Mouse (Mus musculus) thymus, adult 2 months (tissue): Measurements from ENCODE around the gene Sult1d1. TPM values are rescaled to one million over a fixed set of nuclear protein-coding genes. Genes with fewer than 3 reads are reported as not detected.

ENCODE experiments used
- DNase-seq: peaks from one replicate; pipeline ENCODE4 v3.0.0; 2021
- H3K27ac ChIP-seq: fragments of 200-500 bp; 2 replicates; pipeline ENCODE4 v1.5.1; 2012; ENCODE audit warnings: low read length, control low read depth; ENCODE audit not compliant: control insufficient read depth, insufficient read depth
- H3K27me3 ChIP-seq: fragments of 200-500 bp; 2 replicates; pipeline ENCODE4 v1.6.1; 2012; ENCODE audit warnings: mild to moderate bottlenecking, low read length, moderate library complexity, mixed read lengths; ENCODE audit not compliant: control insufficient read depth, insufficient read depth
- H3K36me3 ChIP-seq: fragments of 200-500 bp; 2 replicates; pipeline ENCODE4 v1.6.1; 2012; ENCODE audit warnings: mild to moderate bottlenecking, low read length, moderate library complexity; ENCODE audit not compliant: control insufficient read depth, insufficient read depth
- H3K4me1 ChIP-seq: fragments of 200-500 bp; replicated peaks from 2 replicates; pipeline ENCODE4 v1.6.1; 2012; ENCODE audit warnings: low read length; ENCODE audit not compliant: control insufficient read depth, insufficient read depth
- H3K4me3 ChIP-seq: fragments of 200-500 bp; 2 replicates; pipeline ENCODE4 v1.5.1; 2012; ENCODE audit warnings: mild to moderate bottlenecking, low read length, control low read depth, moderate library complexity; ENCODE audit not compliant: control insufficient read depth, insufficient read depth
- CTCF ChIP-seq: fragments of 200-500 bp; IDR thresholded peaks from 2 replicates; pipeline ENCODE4 v1.5.1; 2012; ENCODE audit warnings: mild to moderate bottlenecking, control low read depth, low read length, moderate library complexity, borderline replicate concordance; ENCODE audit not compliant: control insufficient read depth, poor library complexity, insufficient read depth; ENCODE audit errors: extremely low read depth
- POLR2A ChIP-seq: fragments of 200-500 bp; IDR thresholded peaks from 2 replicates; pipeline ENCODE4 v1.6.1; 2012; ENCODE audit warnings: mild to moderate bottlenecking, low read length, control low read depth, moderate library complexity; ENCODE audit not compliant: control insufficient read depth, poor library complexity, insufficient read depth; ENCODE audit errors: extremely low read depth
- WGBS: fragments of 180-500 bp; shearing (Covaris S2); methylation state at CpG from one replicate; pipeline ENCODE4 v1.1.7; 2018; 5-methylcytosine and 5-hydroxymethylcytosine counted together
- polyA plus RNA-seq: library from polyadenylated mRNA; depleted of rRNA; stranded (reverse); fragments of >200 nt; gene quantifications from 2 replicates; pipeline ENCODE4 v1.2.3, GENCODE M21; 2012

The Sult1d1 gene
- polyA plus RNA-seq, 1 experiment: 0.04 TPM

GRCm38 (mm10) chr5:87580389-87580788, 11.6 kb upstream of the Sult1d1 start:
- Histone ChIP-seq H3K4me3 (no peak overlapping the region), H3K4me1 (no peaks in the 10 kb centered on the region), H3K36me3 (no peaks in the 10 kb centered on the region), H3K27ac (no peak overlapping the region), H3K27me3 (no peaks in the 10 kb centered on the region)
- no peak for TF ChIP-seq CTCF
- TF ChIP-seq POLR2A: no peak
- 70% methylated on average over 1 of the region's 1 CpGs for WGBS
- DNase-seq: no peak

- Histone ChIP-seq H3K27ac (no peak overlapping the region), H3K4me1 (no peaks in the 10 kb centered on the region), H3K4me3 (no peak overlapping the region), H3K27me3 (no peaks in the 10 kb centered on the region), H3K36me3 (no peaks in the 10 kb centered on the region)
- WGBS: 90% methylated on average over 1 of the region's 1 CpGs
- no peak for TF ChIP-seq POLR2A
- no peak for TF ChIP-seq CTCF
- DNase-seq: no peak
Observed at GRCm38 (mm10) chr5:87574174-87574573, 5.3 kb upstream of the Sult1d1 start.

DNA sequence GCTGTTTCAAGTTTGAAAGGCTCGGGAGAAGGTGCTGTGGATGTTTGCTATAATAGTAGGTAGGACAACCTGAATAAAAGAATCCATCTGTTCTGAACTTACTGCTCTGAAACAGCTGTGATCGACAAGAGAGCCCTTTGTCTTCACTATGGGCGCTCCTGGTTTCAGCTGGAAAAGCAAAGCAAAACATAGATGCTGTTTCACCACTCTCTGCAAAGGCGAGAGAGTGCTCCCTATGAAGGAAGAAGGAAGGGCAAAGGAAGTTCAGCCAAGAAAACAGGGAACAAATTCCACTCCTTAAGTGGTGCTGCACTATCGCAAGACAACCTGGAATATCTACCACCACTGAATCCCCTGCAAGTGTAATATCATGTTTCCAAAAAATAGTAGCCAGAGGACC, 4.7 kb upstream of the Sult1d1 start:
- Histone ChIP-seq H3K4me1 (no peaks in the 10 kb centered on the region), H3K27me3 (no peaks in the 10 kb centered on the region), H3K36me3 (no peaks in the 10 kb centered on the region), H3K27ac (no peak overlapping the region), H3K4me3 (no peak overlapping the region)
- WGBS: 87% methylated on average over 5 of the region's 5 CpGs
- TF ChIP-seq CTCF (no peak), POLR2A (no peak)
- DNase-seq: no peak

GRCm38 (mm10) chr5:87572781-87573180, 4.0 kb upstream of the Sult1d1 start:
- no peaks in the 10 kb centered on the region for H3K27me3 ChIP-seq
- no peaks in the 10 kb centered on the region for H3K36me3 ChIP-seq
- no peaks in the 10 kb centered on the region for H3K4me1 ChIP-seq
- 91% methylated on average over 6 of the region's 6 CpGs for WGBS
- no peak for DNase-seq
- TF ChIP-seq POLR2A: no peak
- no peak for TF ChIP-seq CTCF
- no peak overlapping the region for H3K4me3 ChIP-seq
- H3K27ac ChIP-seq: no peak overlapping the region

GRCm38 (mm10) chr5:87567306-87567705, 1.5 kb downstream of the Sult1d1 start:
- Histone ChIP-seq H3K36me3 (no peaks in the 10 kb centered on the region), H3K4me1 (no peaks in the 10 kb centered on the region), H3K27ac (no peak overlapping the region), H3K27me3 (no peaks in the 10 kb centered on the region), H3K4me3 (no peak overlapping the region)
- 81% methylated on average over 1 of the region's 1 CpGs for WGBS
- DNase-seq: no peak
- TF ChIP-seq POLR2A (no peak), CTCF (no peak)

GRCm38 (mm10) chr5:87562966-87563365, 5.9 kb downstream of the Sult1d1 start:
- no peak for DNase-seq
- no peak for TF ChIP-seq POLR2A
- no peak for TF ChIP-seq CTCF
- H3K27ac ChIP-seq: no peak overlapping the region
- H3K27me3 ChIP-seq: no peaks in the 10 kb centered on the region
- H3K4me1 ChIP-seq: no peaks in the 10 kb centered on the region
- H3K36me3 ChIP-seq: no peaks in the 10 kb centered on the region
- H3K4me3 ChIP-seq: no peak overlapping the region

DNA sequence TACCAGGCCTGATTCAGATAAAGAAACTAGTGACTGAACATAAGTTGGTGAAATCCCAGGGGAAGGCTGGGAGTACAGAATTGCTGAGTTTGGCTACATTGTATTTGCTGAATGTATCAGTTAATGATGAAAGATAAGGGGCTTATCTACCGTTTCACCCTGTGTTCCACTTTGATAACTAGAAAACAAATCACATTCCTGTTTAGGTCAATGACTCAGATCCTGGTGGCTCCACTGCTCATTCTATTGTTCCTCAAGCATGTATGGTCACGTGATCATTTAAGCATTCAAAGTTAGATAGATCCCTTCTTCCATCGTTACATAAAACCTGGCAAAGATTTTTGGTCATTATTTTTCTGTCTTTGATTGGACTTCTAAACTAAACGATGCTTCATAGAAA, 6.3 kb downstream of the Sult1d1 start:
- Histone ChIP-seq H3K27me3 (no peaks in the 10 kb centered on the region), H3K36me3 (no peaks in the 10 kb centered on the region), H3K4me1 (no peaks in the 10 kb centered on the region), H3K27ac (no peak overlapping the region), H3K4me3 (no peak overlapping the region)
- DNase-seq: no peak
- WGBS: 87% methylated on average over 4 of the region's 4 CpGs
- TF ChIP-seq POLR2A (no peak), CTCF (no peak)
